Mouse (Mus musculus) kidney, adult 10 weeks (tissue): ENCODE measurements around the gene Mta3. TPM values are rescaled to one million over a fixed set of nuclear protein-coding genes. Genes with fewer than 3 reads are reported as not detected.

Experiments used
- polyA plus RNA-seq: library from polyadenylated mRNA; stranded (reverse); fragments of 350-450 nt; fragmentation: Illumina TruSeq; extraction: RNeasy Lipid Tissue Mini Kit (QIAGEN cat#74804); gene quantifications from one replicate; pipeline ENCODE4 v1.2.3, GENCODE M21; 2014; ENCODE audit warnings: low read depth, low replicate concordance

The Mta3 gene
- 13.6 TPM for polyA plus RNA-seq

DNA sequence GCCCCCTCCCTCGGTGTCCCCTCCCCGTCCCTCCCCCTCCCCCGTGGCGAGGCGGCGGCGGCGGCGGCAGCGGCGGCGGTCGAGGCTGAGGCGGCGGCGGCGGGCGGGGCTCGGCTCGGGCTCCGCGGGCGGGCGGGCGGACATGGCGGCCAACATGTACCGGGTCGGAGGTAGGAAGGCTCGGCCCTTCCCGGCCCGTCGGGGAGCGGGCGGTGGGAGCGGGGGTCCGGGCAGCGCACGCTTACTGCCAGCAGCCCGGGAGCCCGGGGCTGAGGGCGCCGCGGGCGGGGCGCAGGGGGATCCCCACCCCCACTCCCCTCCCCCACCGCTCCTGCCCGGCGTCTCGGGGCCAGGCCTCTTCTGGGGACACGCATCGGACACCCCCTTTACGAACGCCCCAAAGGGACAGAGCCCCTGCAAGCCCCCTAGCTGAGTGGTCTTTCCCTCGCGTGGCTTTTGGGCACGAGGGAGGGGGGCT is at the start of gene Mta3:
Mta3 (plus strand) TSS at position 48 of the 478 bp plus-strand sequence.

DNA sequence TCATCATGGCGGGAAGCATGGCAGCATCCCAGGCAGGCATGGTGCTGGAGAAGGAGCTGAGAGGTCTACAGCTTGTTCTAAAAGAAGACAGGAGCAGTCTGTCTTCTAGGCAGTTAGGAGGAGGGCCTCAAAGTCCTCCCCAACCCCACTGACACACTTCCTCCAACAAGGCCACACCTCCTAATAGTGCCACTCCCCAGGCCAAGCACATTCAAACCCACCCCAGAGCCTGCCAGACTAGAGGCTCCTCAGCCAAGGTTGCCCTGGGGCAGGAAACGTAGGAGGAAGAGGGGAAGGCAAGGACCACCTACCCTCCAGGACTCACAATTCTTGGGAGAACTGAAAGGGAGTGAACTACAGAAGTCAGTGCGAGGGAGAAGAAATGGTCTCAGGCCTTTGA is 141.9 kb downstream of the Mta3 start, which contains the start of gene Haao:
Haao (minus strand) TSS at position 149 of the 400 bp plus-strand sequence.

Other genes with a start within 250 kb of the Mta3 start
- 254 TPM for gene Cox7a2l, start 188.8 kb upstream of the Mta3 start, polyA plus RNA-seq
- gene Kcng3, start 74.3 kb upstream of the Mta3 start, polyA plus RNA-seq: 0.12 TPM
- 21.0 TPM for gene Haao, start 141.8 kb downstream of the Mta3 start, polyA plus RNA-seq